Mouse (Mus musculus) myocyte (in vitro differentiated cells): ENCODE measurements around the gene Tor2a. TPM values are rescaled to one million over a fixed set of nuclear protein-coding genes. Genes with fewer than 3 reads are reported as not detected.

Source experiments
- H3K27me3 ChIP-seq: one replicate; pipeline ENCODE4 v1.6.1; 2011; ENCODE audit not compliant: control insufficient read depth, insufficient read depth, insufficient read length
- H3K36me3 ChIP-seq: one replicate; pipeline ENCODE4 v1.6.1; 2011; ENCODE audit not compliant: control insufficient read depth, insufficient read depth
- H3K4me2 ChIP-seq: one replicate; pipeline ENCODE4 v1.6.1; 2011; ENCODE audit warnings: low read depth, control low read depth
- H3K4me3 ChIP-seq: one replicate; pipeline ENCODE4 v1.5.1; 2011; ENCODE audit warnings: mild to moderate bottlenecking, control low read depth, moderate library complexity
- H3K79me2 ChIP-seq: one replicate; pipeline ENCODE4 v1.6.1; 2011; ENCODE audit not compliant: control insufficient read depth, insufficient read depth
- H3ac ChIP-seq: one replicate; pipeline ENCODE4 v1.6.1; 2011; ENCODE audit not compliant: control insufficient read depth, insufficient read length
- CEBPB ChIP-seq: IDR thresholded peaks from 2 replicates; pipeline ENCODE4 v1.6.1; 2011; ENCODE audit warnings: mild to moderate bottlenecking, moderate library complexity; ENCODE audit not compliant: poor library complexity, insufficient read depth, severe bottlenecking
- E2F4 ChIP-seq: IDR thresholded peaks from one replicate; pipeline ENCODE4 v1.6.1; 2011; ENCODE audit warnings: mild to moderate bottlenecking, control low read depth, moderate library complexity; ENCODE audit not compliant: insufficient read depth
- MAX ChIP-seq: IDR thresholded peaks from one replicate; pipeline ENCODE4 v1.6.1; 2011; ENCODE audit warnings: low read depth, mild to moderate bottlenecking, control low read depth
- MYOD1 ChIP-seq, 3 experiments: IDR thresholded peaks; one replicate each; pipeline ENCODE4 v1.6.1; 2011; ENCODE audit warnings: control low read depth in 2 of 3, low read depth in 2 of 3, mild to moderate bottlenecking in 2 of 3, moderate library complexity in 1 of 3; ENCODE audit not compliant: insufficient read length in 2 of 3, control insufficient read depth in 1 of 3
- MYOG ChIP-seq, 3 experiments: IDR thresholded peaks; one replicate each; pipeline ENCODE4 v1.6.1; 2011; ENCODE audit warnings: control low read depth in 2 of 3, low read depth in 2 of 3, mild to moderate bottlenecking in 2 of 3; ENCODE audit not compliant: insufficient read length in 2 of 3, control insufficient read depth in 1 of 3, insufficient read depth in 1 of 3
- POLR2A ChIP-seq: IDR thresholded peaks from one replicate; pipeline ENCODE4 v1.6.1; 2011; ENCODE audit warnings: low read depth, mild to moderate bottlenecking, control low read depth, moderate library complexity; ENCODE audit not compliant: insufficient read length
- POLR2AphosphoS2 ChIP-seq: IDR thresholded peaks from one replicate; pipeline ENCODE4 v1.6.1; 2011; ENCODE audit warnings: low read depth, control low read depth; ENCODE audit not compliant: insufficient read length
- REST ChIP-seq: IDR thresholded peaks from one replicate; pipeline ENCODE4 v1.6.1; 2011; ENCODE audit warnings: mild to moderate bottlenecking, control low read depth, moderate library complexity; ENCODE audit not compliant: insufficient read depth, insufficient read length
- SRF ChIP-seq: IDR thresholded peaks from one replicate; pipeline ENCODE4 v1.6.1; 2011; ENCODE audit warnings: low read depth; ENCODE audit not compliant: control insufficient read depth, insufficient read length
- TCF12 ChIP-seq: IDR thresholded peaks from one replicate; pipeline ENCODE4 v1.6.1; 2011; ENCODE audit warnings: mild to moderate bottlenecking, control low read depth; ENCODE audit not compliant: poor library complexity, insufficient read depth, severe bottlenecking
- TCF3 ChIP-seq: IDR thresholded peaks from one replicate; pipeline ENCODE4 v1.6.1; 2011; ENCODE audit warnings: low read depth, control low read depth; ENCODE audit not compliant: insufficient read length
- USF1 ChIP-seq: IDR thresholded peaks from one replicate; pipeline ENCODE4 v1.6.1; 2011; ENCODE audit warnings: low read depth, mild to moderate bottlenecking, control low read depth, moderate library complexity
- polyA plus RNA-seq: library from polyadenylated mRNA; unstranded; fragments of >200 nt; fragmentation: generic; extraction: Trizol; gene quantifications from one replicate; pipeline ENCODE4 v1.2.1, GENCODE M21; 2012; ENCODE audit warnings: missing spikeins

The Tor2a gene
- polyA plus RNA-seq, 1 experiment = 37.3 TPM

DNA sequence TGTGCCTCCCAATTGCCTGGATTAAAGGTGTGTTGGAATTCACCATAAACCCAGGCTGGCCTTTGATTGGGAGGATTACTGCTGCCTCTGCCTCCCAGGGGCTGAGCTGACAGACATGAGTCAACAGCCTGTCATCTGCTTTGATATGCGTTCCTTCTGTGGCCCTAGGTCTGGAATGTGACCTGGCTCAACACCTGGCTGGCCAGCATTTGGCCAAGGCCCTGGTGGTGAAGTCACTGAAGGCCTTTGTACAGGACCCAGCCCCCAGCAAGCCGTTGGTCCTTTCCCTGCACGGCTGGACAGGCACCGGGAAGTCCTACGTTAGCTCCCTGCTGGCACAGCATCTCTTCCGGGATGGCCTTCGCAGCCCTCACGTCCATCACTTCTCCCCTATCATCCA, 1.5 kb downstream of the Tor2a start:
- Histone ChIP-seq H3K27me3 (no peaks in the 10 kb centered on the region), H3ac (no peak overlapping the region), H3K36me3 (no peaks in the 10 kb centered on the region), H3K4me2 (no peak overlapping the region), H3K4me3 (no peak overlapping the region), H3K79me2 (no peaks in the 10 kb centered on the region)
- TF ChIP-seq REST (no peak), TCF12 (no peak), TCF3 (no peak), MAX (no peak), POLR2AphosphoS2 (no peak), CEBPB (no peak), USF1 (no peak), SRF (no peak), MYOD1 (IDR thresholded peaks at IDR 0.05; ENCODE audit: control insufficient read depth in 1 of 3, insufficient read length in 2 of 3, low read depth in 2 of 3) (no peak), POLR2A (no peak), MYOG (IDR thresholded peaks at IDR 0.05; ENCODE audit: control insufficient read depth in 1 of 3, insufficient read depth in 1 of 3, insufficient read length in 2 of 3, low read depth in 2 of 3) (no peak), E2F4 (no peak)

- no peak overlapping the region for H3K4me3 ChIP-seq
- TF ChIP-seq TCF3 (no peak), POLR2AphosphoS2 (no peak), MAX (no peak), REST (no peak), USF1 (no peak), MYOD1 (IDR thresholded peaks at IDR 0.05; ENCODE audit: control insufficient read depth in 1 of 3, insufficient read length in 2 of 3, low read depth in 2 of 3) (no peak), MYOG (IDR thresholded peaks at IDR 0.05; ENCODE audit: control insufficient read depth in 1 of 3, insufficient read depth in 1 of 3, insufficient read length in 2 of 3, low read depth in 2 of 3) (no peak), CEBPB (no peak), POLR2A (no peak), SRF (no peak), E2F4 (no peak), TCF12 (no peak)
- H3K36me3 ChIP-seq = no peaks in the 10 kb centered on the region
- H3ac ChIP-seq = no peak overlapping the region
- no peak overlapping the region for H3K4me2 ChIP-seq
- H3K27me3 ChIP-seq = no peaks in the 10 kb centered on the region
- H3K79me2 ChIP-seq = no peaks in the 10 kb centered on the region
These were observed 2.0 kb downstream of the Tor2a start for GRCm38 (mm10) chr2:32759001-32759400.

DNA sequence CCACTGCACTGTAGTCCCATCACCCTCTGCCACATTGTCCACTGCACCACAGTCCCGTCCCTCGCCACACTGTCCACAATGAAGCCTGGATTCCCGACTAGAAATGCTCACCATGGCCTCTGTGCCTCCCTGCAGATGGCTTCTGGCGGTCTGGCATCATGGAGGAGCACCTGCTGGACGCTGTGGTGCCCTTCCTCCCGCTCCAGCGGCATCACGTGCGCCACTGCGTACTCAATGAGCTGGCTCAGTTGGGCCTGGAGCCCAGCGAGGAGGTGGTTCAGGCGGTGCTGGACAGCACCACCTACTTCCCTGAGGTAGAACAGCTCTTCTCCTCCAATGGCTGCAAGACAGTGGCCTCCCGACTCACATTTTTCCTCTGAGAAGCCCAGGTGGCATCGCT, 4.3 kb downstream of the Tor2a start:
- no peak overlapping the region for H3K4me3 ChIP-seq
- TF ChIP-seq E2F4 (no peak), CEBPB (no peak), USF1 (no peak), POLR2A (no peak), TCF3 (no peak), TCF12 (no peak), MYOD1 (IDR thresholded peaks at IDR 0.05; ENCODE audit: control insufficient read depth in 1 of 3, insufficient read length in 2 of 3, low read depth in 2 of 3) (no peak), REST (no peak), POLR2AphosphoS2 (no peak)
- H3K27me3 ChIP-seq = no peaks in the 10 kb centered on the region
- H3K79me2 ChIP-seq = no peaks in the 10 kb centered on the region
- no peak overlapping the region for H3ac ChIP-seq
- no peak overlapping the region for H3K4me2 ChIP-seq
- H3K36me3 ChIP-seq = no peaks in the 10 kb centered on the region

GRCm38 (mm10) chr2:32761859-32762258, 4.8 kb downstream of the Tor2a start:
- TF ChIP-seq REST (no peak), POLR2A (no peak), MAX (no peak), SRF (no peak), CEBPB (no peak), USF1 (no peak), MYOD1 (IDR thresholded peaks at IDR 0.05; ENCODE audit: control insufficient read depth in 1 of 3, insufficient read length in 2 of 3, low read depth in 2 of 3) (no peak), E2F4 (no peak), MYOG (IDR thresholded peaks at IDR 0.05; ENCODE audit: control insufficient read depth in 1 of 3, insufficient read depth in 1 of 3, insufficient read length in 2 of 3, low read depth in 2 of 3) (no peak), POLR2AphosphoS2 (no peak), TCF12 (no peak)
- Histone ChIP-seq H3K4me3 (no peak overlapping the region), H3K27me3 (no peaks in the 10 kb centered on the region), H3K79me2 (no peaks in the 10 kb centered on the region), H3ac (no peak overlapping the region), H3K4me2 (no peak overlapping the region), H3K36me3 (no peaks in the 10 kb centered on the region)

GRCm38 (mm10) chr2:32763353-32763752, 6.3 kb downstream of the Tor2a start:
- no peaks in the 10 kb centered on the region for H3K79me2 ChIP-seq
- TF ChIP-seq CEBPB = no peak
- TF ChIP-seq TCF3 = no peak
- no peak for TF ChIP-seq TCF12
- no peak for TF ChIP-seq REST
- no peak for TF ChIP-seq POLR2A
- TF ChIP-seq MAX = no peak
- no peak for TF ChIP-seq POLR2AphosphoS2
- TF ChIP-seq E2F4 = no peak
- no peaks in the 10 kb centered on the region for H3K27me3 ChIP-seq
- H3K4me2 ChIP-seq = no peak overlapping the region
- no peak overlapping the region for H3K4me3 ChIP-seq
- no peaks in the 10 kb centered on the region for H3K36me3 ChIP-seq
- no peak overlapping the region for H3ac ChIP-seq
